Mouse (Mus musculus) stomach, embryonic 15.5 days (tissue): ENCODE results near the gene Wrb. TPM values are rescaled to one million over a fixed set of nuclear protein-coding genes. Genes with fewer than 3 reads are reported as not detected.
"Not testable (repeated sequence)": the region's sequence is repeated elsewhere in the genome, so short reads cannot be mapped to it uniquely, and the experiment has no call there.

Source experiments
- ATAC-seq: fragments of 200-750 bp; cut with Nextera tagmentation; 2 replicates; pipeline ENCODE4 v1.8.0; 2017; ENCODE audit warnings: low read depth, moderate number of reproducible peaks, moderate TSS enrichment; ENCODE audit not compliant: insufficient read depth, low FRiP score
- H3K27ac ChIP-seq: fragments of 300-500 bp; sonication (generic); 2 replicates; pipeline ENCODE4 v1.5.1; 2015; ENCODE audit warnings: mild to moderate bottlenecking, inconsistent platforms
- H3K27me3 ChIP-seq: fragments of 300-500 bp; sonication (generic); replicated peaks from 2 replicates; pipeline ENCODE4 v1.6.1; 2015; ENCODE audit warnings: inconsistent platforms
- H3K36me3 ChIP-seq: fragments of 300-500 bp; sonication (generic); 2 replicates; pipeline ENCODE4 v1.6.1; 2015; ENCODE audit warnings: inconsistent platforms
- H3K4me1 ChIP-seq: fragments of 300-500 bp; sonication (generic); 2 replicates; pipeline ENCODE4 v1.6.1; 2015; ENCODE audit warnings: inconsistent platforms
- H3K4me2 ChIP-seq: fragments of 300-500 bp; sonication (generic); 2 replicates; pipeline ENCODE4 v1.6.1; 2015; ENCODE audit warnings: mild to moderate bottlenecking, inconsistent platforms
- H3K4me3 ChIP-seq: fragments of 300-500 bp; sonication (generic); replicated peaks from 2 replicates; pipeline ENCODE4 v1.5.1; 2015; ENCODE audit warnings: inconsistent platforms
- H3K9ac ChIP-seq: fragments of 300-500 bp; sonication (generic); 2 replicates; pipeline ENCODE4 v1.6.1; 2015; ENCODE audit warnings: inconsistent platforms
- H3K9me3 ChIP-seq: fragments of 300-500 bp; sonication (generic); 2 replicates; pipeline ENCODE4 v1.6.1; 2016; ENCODE audit warnings: inconsistent platforms
- WGBS: fragments of 180-500 bp; shearing (Covaris S2); methylation state at CpG from one replicate; pipeline ENCODE4 v1.1.7; 2015; 5-methylcytosine and 5-hydroxymethylcytosine counted together
- polyA plus RNA-seq: library from polyadenylated mRNA; unstranded; fragments of >200 nt; fragmentation: Nextera tagmentation; extraction: Ambion mirVana; gene quantifications from 2 replicates; pipeline ENCODE4 v1.2.1, GENCODE M21; 2015

Wrb gene
- 60.0 and 65.5 TPM in 2 replicates for polyA plus RNA-seq

DNA sequence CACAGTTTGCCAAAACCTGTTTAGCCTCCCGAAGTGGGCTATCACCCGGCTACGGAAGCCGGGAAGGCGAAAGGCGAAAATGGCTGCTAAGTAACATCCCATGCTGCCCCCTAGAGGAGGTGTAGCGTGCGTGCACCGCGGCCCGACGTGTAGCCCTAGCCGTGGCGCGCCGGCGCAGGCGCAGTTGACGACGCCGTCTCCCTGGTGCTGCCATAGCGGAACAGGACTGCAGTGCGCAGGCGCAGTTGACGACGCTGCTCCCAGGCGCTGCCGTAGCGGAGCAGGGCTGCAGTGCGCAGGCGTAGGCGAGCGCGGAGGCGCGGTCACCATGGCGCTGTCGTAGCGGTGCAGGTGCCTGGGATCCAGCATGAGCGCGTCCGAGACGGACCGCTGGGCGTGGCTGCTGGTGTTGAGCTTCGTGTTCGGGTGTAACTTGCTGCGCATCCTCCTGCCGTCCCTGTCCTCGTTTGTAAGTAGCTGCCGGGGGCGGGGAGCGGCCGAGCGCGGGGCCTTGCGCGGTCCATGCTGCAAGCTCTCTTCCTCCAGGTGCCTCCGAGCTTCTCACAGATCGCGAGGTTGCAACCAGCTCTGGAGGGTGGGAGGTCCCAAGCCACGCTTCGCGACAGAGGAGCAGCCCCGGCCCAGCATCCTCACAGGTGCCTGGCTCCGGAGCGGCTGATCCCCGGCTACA is at the start of gene Wrb:
Wrb (plus strand) TSS at position 298 of the 691 bp plus-strand sequence.
- no peaks in the 10 kb centered on the region for H3K9me3 ChIP-seq
- peak; percentile 95 for ATAC-seq
- H3K27ac ChIP-seq, result peak within 1 kb of the TSS; percentile 59
- under 1% methylated on average over 68 of the region's 68 CpGs for WGBS
- H3K4me2 ChIP-seq, result peak within 1 kb of the TSS; percentile 80
- no peaks in the 10 kb centered on the region for H3K36me3 ChIP-seq
- H3K27me3 ChIP-seq, result no peaks in the 10 kb centered on the region
- peak within 1 kb of the TSS; percentile 43 for H3K9ac ChIP-seq
- peak within 1 kb of the TSS; percentile 65 for H3K4me3 ChIP-seq
- H3K4me1 ChIP-seq, result peaks cover 16% of the 10 kb centered on the region

DNA sequence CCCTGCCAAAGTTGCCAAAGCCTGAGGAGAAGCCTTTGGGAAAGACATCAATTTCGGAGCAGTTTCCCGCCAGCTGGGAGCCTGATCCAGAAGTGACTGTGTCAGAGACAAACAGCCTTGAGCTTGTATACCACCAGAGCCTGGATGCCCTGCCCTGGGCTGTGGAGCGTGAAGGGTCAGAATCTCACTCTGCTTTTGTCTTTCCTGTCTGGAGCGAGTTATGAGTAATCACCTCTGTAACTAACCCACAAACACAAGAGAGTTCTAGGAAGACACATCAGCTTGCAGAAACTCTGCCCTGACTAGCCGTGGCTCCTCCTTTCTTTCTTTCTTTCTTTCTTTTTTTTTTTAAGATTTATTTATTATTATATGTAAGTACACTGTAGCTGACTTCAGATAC is 49.2 kb upstream of the Wrb start:
- H3K27me3 ChIP-seq, result no peaks in the 10 kb centered on the region
- H3K27ac ChIP-seq, result no peak overlapping the region
- H3K4me3 ChIP-seq, result no peak overlapping the region
- ATAC-seq, result no peak
- H3K4me1 ChIP-seq, result no peaks in the 10 kb centered on the region
- H3K9ac ChIP-seq, result no peak overlapping the region
- no peaks in the 10 kb centered on the region for H3K36me3 ChIP-seq
- WGBS, result 79% methylated on average over 5 of the region's 5 CpGs
- no peaks in the 10 kb centered on the region for H3K9me3 ChIP-seq
- no peak overlapping the region for H3K4me2 ChIP-seq

DNA sequence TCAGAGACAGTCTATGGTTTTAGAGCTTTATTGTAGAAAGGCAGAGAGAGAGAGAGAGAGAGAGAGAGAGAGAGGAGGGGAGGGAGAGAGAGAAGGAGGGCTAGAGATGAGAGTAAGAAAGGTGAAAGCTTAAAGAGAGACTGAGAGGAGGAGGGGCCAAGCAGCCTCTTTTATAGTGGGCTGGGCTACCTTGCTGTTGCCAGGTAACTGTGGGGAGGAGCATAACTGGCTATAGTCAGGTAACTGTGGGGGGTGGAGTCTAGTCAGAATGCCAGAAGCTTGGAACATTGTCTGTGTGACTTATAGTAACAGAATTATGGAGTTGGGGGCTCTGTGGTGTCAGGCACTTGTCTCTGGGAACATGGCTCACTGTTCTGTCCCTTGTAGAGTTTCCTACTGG is 47.4 kb upstream of the Wrb start:
- not testable (repeated sequence) for ATAC-seq, H3K9ac ChIP-seq, H3K4me1 ChIP-seq, H3K27ac ChIP-seq, H3K36me3 ChIP-seq, H3K27me3 ChIP-seq, H3K4me3 ChIP-seq, H3K4me2 ChIP-seq, H3K9me3 ChIP-seq

DNA sequence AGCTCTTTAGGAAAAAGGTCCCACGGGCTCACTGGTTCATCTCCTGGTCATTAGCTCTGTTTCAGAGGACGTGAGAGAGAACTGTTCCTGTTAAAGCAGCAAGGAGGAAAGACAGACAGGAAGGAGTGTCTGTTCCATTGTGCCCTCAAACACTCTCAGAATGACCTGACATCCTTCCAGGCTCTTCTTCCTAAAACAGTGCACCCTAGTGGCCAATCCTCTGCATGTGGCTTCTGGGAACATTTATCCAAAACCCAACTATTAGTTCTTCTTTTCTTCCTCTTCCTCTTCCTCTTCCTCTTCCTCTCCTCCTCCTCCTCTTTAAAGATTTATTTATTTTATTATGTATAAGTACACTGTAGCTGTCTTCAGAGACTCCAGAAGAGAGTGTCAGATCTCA is 42.2 kb upstream of the Wrb start:
- ATAC-seq, result no peak
- Histone ChIP-seq H3K36me3 (no peaks in the 10 kb centered on the region), H3K9me3 (no peaks in the 10 kb centered on the region), H3K9ac (no peak overlapping the region), H3K4me1 (no peaks in the 10 kb centered on the region), H3K27ac (no peak overlapping the region), H3K4me3 (no peak overlapping the region), H3K4me2 (no peak overlapping the region), H3K27me3 (no peaks in the 10 kb centered on the region)
- 48% methylated on average over 2 of the region's 2 CpGs for WGBS

DNA sequence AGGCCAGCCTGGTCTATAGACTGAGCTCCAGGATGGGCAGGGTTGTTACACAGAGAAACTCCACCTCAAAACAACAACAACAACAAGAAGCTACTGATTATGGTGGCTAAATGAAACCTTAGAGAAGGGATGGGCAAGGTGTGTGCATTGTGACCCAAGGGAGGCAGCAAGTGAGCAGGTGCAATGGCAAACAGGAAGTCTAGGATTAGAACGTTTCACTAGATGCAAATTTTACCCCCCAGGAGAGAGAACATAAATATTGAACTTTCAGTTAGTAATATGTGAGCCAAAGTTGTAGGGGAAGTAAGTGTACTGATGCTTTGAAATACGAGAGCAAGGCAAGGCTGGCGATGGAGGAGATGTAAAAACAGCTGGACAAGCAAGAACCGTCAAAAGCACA is 35.5 kb upstream of the Wrb start:
- Histone ChIP-seq H3K9me3 (no peaks in the 10 kb centered on the region), H3K36me3 (no peaks in the 10 kb centered on the region), H3K4me3 (no peak overlapping the region), H3K27ac (no peak overlapping the region), H3K4me1 (no peaks in the 10 kb centered on the region), H3K4me2 (no peak overlapping the region), H3K9ac (no peak overlapping the region), H3K27me3 (no peaks in the 10 kb centered on the region)
- no peak for ATAC-seq
- WGBS, result 52% methylated on average over 4 of the region's 4 CpGs

DNA sequence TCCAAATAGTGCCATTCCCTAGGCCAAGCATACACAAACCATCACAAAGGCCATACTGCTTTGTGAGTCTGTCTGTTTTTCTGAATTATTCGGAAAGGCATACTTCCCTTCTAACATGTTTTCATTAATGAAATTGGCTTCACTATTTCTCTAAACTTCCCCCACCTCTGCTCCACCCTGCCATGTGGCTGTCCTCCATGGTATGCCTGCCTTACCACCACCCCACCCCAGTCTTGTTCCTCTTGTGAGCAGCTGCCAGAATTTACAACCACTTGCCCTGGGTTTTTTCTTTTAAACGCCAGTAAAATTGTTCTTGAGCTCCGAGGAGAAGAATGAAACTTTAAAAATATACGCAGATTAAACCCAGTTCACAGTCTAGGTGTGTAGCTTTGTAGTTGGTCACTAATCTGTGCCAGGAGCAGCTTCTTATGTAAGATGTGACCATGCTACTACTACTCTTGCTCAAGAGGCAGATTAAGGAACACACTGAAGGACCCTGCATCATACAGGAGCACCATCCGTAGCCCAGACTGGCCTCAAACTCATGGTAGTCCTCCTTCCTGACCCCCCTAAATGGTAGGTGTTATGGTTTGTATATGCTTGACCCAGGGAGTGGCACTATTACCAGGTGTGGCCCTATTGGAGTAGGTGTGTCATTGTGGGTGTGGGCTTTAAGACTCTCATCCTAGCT is 34.4 kb upstream of the Wrb start:
- no peak overlapping the region for H3K27ac ChIP-seq
- no peaks in the 10 kb centered on the region for H3K27me3 ChIP-seq
- no peaks in the 10 kb centered on the region for H3K4me1 ChIP-seq
- no peak for ATAC-seq
- no peaks in the 10 kb centered on the region for H3K36me3 ChIP-seq
- H3K4me3 ChIP-seq, result no peak overlapping the region
- 81% methylated on average over 5 of the region's 5 CpGs for WGBS
- no peak overlapping the region for H3K9ac ChIP-seq
- H3K4me2 ChIP-seq, result no peak overlapping the region
- no peaks in the 10 kb centered on the region for H3K9me3 ChIP-seq

DNA sequence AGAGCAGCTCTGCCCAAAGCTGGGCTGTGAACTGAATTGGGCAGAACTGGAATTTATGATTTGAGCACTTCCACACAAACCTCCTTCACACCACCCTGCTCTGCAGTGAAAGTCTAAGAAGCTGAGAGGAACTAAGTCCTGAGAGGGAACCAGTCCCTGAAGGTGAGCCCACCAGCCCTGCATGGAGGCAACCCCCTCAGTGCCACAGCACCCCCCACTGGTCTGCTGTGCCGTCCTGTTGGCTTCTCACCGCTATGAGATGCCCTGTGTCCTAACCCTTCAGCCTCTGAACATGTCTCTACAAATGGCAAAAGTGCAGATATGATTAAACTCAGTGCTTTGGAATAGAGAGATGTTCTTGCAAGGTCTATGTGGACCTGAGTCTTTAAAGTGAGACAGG is 32.4 kb upstream of the Wrb start:
- Histone ChIP-seq H3K4me2 (no peak overlapping the region), H3K4me3 (no peak overlapping the region), H3K9ac (no peak overlapping the region), H3K27ac (no peak overlapping the region), H3K9me3 (no peaks in the 10 kb centered on the region), H3K36me3 (no peaks in the 10 kb centered on the region), H3K4me1 (no peaks in the 10 kb centered on the region), H3K27me3 (no peaks in the 10 kb centered on the region)
- no peak for ATAC-seq
- 39% methylated on average over 2 of the region's 2 CpGs for WGBS

DNA sequence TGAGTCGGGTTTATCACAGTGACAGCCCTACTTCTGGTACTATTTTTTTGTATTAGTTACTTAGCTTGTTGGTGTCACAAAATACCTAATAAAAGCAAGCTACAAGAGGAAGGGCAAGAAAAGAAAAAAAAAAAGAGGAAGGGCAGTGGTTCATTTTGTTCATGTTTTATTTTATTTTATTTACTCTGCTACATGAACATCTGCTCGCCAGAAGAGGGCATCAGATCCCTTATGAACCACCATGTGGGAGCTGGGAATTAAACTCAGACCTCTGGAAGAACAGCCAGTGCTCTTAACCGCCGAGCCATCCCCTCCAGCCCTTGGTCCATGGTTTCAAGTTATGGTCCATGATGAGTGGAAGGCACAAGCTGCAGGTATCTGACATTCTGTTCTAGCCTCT is 30.5 kb upstream of the Wrb start:
- no peak overlapping the region for H3K4me3 ChIP-seq
- H3K4me2 ChIP-seq, result no peak overlapping the region
- 54% methylated on average over 4 of the region's 4 CpGs for WGBS
- H3K36me3 ChIP-seq, result no peaks in the 10 kb centered on the region
- H3K4me1 ChIP-seq, result no peaks in the 10 kb centered on the region
- no peak for ATAC-seq
- no peaks in the 10 kb centered on the region for H3K27me3 ChIP-seq
- H3K9ac ChIP-seq, result no peak overlapping the region
- no peaks in the 10 kb centered on the region for H3K9me3 ChIP-seq
- no peak overlapping the region for H3K27ac ChIP-seq

DNA sequence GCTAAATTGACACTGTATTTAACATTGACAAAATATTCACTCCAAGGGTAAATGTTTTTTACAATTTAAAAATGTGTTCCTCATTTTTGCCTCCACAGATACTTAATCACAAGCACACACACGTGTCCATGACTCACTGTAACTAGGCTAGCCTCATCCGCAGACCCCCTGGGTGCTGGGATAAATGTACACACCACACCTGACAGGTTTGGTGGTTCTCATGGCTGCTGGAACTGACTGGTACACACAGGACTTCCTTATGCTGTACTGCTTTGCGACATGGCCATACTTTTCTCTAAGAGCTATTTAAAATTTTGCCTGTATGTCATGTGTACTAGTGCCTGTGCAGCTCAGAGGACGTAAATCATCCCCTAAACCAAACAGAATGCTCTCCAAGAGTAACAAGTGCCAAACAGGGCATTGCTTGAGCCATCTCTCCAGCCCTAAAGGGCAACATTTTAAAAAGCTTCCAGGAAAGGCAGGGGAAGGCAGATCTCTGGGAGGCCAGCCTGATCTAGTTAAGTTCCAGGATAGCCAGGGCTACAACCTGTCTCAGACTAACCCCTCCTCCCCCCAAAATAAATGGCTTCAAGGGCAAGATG is 25.1 kb upstream of the Wrb start:
- WGBS, result 54% methylated on average over 4 of the region's 4 CpGs
- Histone ChIP-seq H3K4me1 (0 out of 2 replicates have a peak, but pooled peaks cover 3% of the 10 kb centered on the region), H3K36me3 (peaks cover 21% of the 10 kb centered on the region), H3K9ac (no peak overlapping the region), H3K27me3 (no peaks in the 10 kb centered on the region), H3K27ac (no peak overlapping the region), H3K4me2 (no peak overlapping the region), H3K4me3 (no peak overlapping the region), H3K9me3 (no peaks in the 10 kb centered on the region)
- no peak for ATAC-seq

DNA sequence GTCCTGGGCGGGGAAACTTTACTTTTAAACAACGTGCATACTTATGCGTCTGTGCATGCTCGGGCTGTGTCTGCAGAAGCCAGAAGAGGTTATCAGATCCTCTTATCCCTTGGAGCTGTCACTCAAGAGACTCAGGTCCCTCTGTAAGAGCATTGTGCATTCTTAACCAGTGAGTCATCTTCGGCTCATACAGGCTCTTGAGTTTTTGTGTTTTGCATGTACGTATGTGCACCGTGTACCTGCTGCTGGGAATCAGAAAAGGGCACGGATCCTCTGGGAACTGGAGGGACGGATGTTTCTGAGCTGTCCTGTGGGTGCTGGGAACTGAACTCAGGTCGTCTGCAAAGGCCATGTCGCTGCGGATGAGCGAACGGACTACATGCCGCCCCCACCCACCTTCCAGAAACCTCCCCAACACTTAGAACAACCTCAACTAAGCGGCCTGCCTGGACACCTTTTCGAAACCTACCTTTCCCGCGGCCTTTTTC is 18.5 kb upstream of the Wrb start:
- ATAC-seq, result no peak

DNA sequence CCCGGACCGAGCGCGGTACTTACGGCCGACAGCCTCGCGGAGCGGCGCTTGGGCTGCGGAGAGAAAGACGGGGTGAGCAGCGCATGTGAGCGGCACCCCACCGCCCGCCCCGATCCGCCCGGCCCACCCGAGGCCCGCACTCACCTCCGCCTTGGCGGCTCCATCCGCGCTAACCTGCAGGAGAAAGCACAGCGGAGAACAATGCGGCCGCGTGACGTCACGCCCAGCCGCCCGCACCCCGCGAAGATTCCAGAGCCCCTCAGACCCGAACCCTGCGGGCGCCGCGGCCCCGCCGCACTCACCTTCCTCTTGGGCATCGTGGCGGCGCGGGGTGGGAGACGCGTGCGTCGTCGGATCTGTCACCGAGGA is 17.9 kb upstream of the Wrb start:
- H3K9me3 ChIP-seq, result no peaks in the 10 kb centered on the region
- peak; percentile 45 for ATAC-seq
- H3K4me1 ChIP-seq, result peaks cover 14% of the 10 kb centered on the region
- WGBS, result under 1% methylated on average over 41 of the region's 52 CpGs
- H3K27me3 ChIP-seq, result no peaks in the 10 kb centered on the region
- peak overlapping the region; percentile 97 for H3K27ac ChIP-seq
- peaks cover 29% of the 10 kb centered on the region for H3K36me3 ChIP-seq
- peak overlapping the region; percentile 92 for H3K4me3 ChIP-seq
- peak overlapping the region; percentile 59 for H3K4me2 ChIP-seq
- peak overlapping the region; percentile 86 for H3K9ac ChIP-seq

More for the DNA sequence above, 18.5 kb upstream of the Wrb start:
- Histone ChIP-seq H3K4me1 (peaks cover 14% of the 10 kb centered on the region), H3K27me3 (no peaks in the 10 kb centered on the region), H3K4me3 (peak overlapping the region; percentile 92), H3K27ac (peak overlapping the region; percentile 97), H3K9me3 (no peaks in the 10 kb centered on the region), H3K4me2 (peak overlapping the region; percentile 59), H3K9ac (peak overlapping the region; percentile 86), H3K36me3 (peaks cover 29% of the 10 kb centered on the region)
- 2% methylated on average over 19 of the region's 19 CpGs for WGBS

DNA sequence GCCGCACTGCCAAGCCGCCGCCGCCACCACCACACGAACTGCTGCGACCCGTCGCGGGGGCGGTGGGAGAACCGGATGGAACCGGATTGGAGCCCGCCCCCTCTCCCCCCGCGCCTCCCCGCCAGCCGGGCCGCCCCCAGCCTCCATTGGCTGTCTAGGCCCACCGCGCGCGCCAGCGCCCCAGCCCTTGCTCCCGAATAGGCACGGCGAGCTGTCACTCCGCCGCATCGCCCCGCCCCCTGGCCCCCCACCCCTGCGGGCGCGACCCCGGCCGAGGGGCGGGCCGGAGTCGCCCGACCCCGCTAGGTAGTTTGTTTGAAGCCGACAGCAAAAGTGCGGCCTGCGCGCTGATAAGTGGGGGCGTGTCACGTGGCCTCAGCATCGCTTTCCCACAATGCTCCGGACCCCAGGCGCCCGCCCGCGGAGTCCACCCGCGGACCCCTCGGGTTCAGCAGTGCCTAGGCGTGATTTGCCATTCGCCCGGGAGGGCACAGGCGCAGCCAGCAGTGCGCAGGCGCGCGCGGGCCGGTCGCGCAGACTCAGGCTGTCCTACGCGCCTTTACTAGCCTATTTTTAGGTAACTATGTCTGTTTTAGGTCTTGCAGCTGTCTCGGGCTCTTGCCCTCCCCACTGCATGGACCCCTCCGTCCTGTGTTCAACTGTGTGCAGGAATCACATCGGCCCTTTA is 17.4 kb upstream of the Wrb start, which contains the start of gene Hmgn1:
Hmgn1 (minus strand) TSS at position 73 of the 688 bp plus-strand sequence.
- Histone ChIP-seq H3K36me3 (peaks cover 27% of the 10 kb centered on the region), H3K9me3 (no peaks in the 10 kb centered on the region), H3K27ac (peak within 1 kb of the TSS; percentile 97), H3K4me1 (peaks cover 14% of the 10 kb centered on the region), H3K9ac (peak within 1 kb of the TSS; percentile 86), H3K4me2 (peak within 1 kb of the TSS; percentile 59), H3K4me3 (peak within 1 kb of the TSS; percentile 92), H3K27me3 (no peaks in the 10 kb centered on the region)
- WGBS, result 0% methylated on average over 62 of the region's 72 CpGs
- peak; percentile 96 for ATAC-seq
